Mouse (Mus musculus) lung, postnatal 0 days (tissue): ENCODE data around the gene Inpp4a.

Experiments
- CTCF ChIP-seq: IDR thresholded peaks from 2 replicates; pipeline ENCODE4 v1.5.1; 2016; ENCODE audit warnings: antibody characterized with exemption, mild to moderate bottlenecking
- EP300 ChIP-seq: IDR thresholded peaks from 2 replicates; pipeline ENCODE4 v1.6.1; 2016; ENCODE audit warnings: antibody characterized with exemption, mild to moderate bottlenecking, control low read depth

- TF ChIP-seq CTCF (no peak), EP300 (no peak)
Measured at GRCm38 (mm10) chr1:37376751-37377150, 77.1 kb downstream of the Inpp4a start.
